Mouse (Mus musculus): Measurements from ENCODE around the gene Cdh24.

Gene Cdh24

GRCm38 (mm10) chr14:54605752-54606321 lies 35.3 kb downstream of the Cdh24 start, which contains the start of gene 4931414P19Rik:
TSS of gene 4931414P19Rik (minus strand) at chr14:54605993.
- DNase-seq: peak; percentile 93

- DNase-seq: peak; percentile 44 to 59
These were observed 37.5 kb downstream of the Cdh24 start for GRCm38 (mm10) chr14:54603686-54604085.

GRCm38 (mm10) chr14:54603038-54603654 lies 38.0 kb downstream of the Cdh24 start:
- DNase-seq: peak; percentile 97 to 98

- DNase-seq: peak; percentile 45 to 62
These were observed 38.6 kb downstream of the Cdh24 start for GRCm38 (mm10) chr14:54602613-54603012.

- no peak for DNase-seq
These were observed 39.6 kb downstream of the Cdh24 start for GRCm38 (mm10) chr14:54601601-54602000.

GRCm38 (mm10) chr14:54597084-54597483 lies 44.1 kb downstream of the Cdh24 start:
- no peak for DNase-seq

- DNase-seq: peak in 1 of 2 experiments; percentile 26
These were observed 46.3 kb downstream of the Cdh24 start for GRCm38 (mm10) chr14:54594631-54595414.

GRCm38 (mm10) chr14:54594055-54594454 lies 47.1 kb downstream of the Cdh24 start:
- peak in 1 of 2 experiments; percentile 43 for DNase-seq

- peak; percentile 66 to 68 for DNase-seq
These were observed 48.7 kb downstream of the Cdh24 start for GRCm38 (mm10) chr14:54592319-54592934.

- peak in 1 of 2 experiments; percentile 21 for DNase-seq
These were observed 50.1 kb downstream of the Cdh24 start for GRCm38 (mm10) chr14:54591056-54591455.

GRCm38 (mm10) chr14:54583681-54584338 lies 57.4 kb downstream of the Cdh24 start:
- peak; percentile 83 to 88 for DNase-seq

- no peak for DNase-seq
These were observed 58.6 kb downstream of the Cdh24 start for GRCm38 (mm10) chr14:54582536-54582935.
